Mouse (Mus musculus) kidney, adult 2 months (tissue): ENCODE measurements around the gene Ncaph2.

Source experiments
- CTCF ChIP-seq: fragments of 200-500 bp; conservative IDR thresholded peaks from 2 replicates; pipeline ENCODE4 v1.5.1; 2011; ENCODE audit warnings: low read depth, mild to moderate bottlenecking, control low read depth, low read length, moderate library complexity, mixed read lengths; ENCODE audit not compliant: insufficient read depth, insufficient read length
- POLR2A ChIP-seq: fragments of 200-500 bp; IDR thresholded peaks from one replicate; pipeline ENCODE4 v1.6.1; 2011; ENCODE audit warnings: low read depth, low read length, control low read depth

- TF ChIP-seq POLR2A (no peak), CTCF (no peak)
These were observed 23.9 kb downstream of the Ncaph2 start for GRCm38 (mm10) chr15:89379429-89379828.
